ENCODE assay signal across 8 mouse cellular contexts in genomic region chr3:90389511-90390490, GRCm38 (mm10). TPM values are rescaled to one million over a fixed set of nuclear protein-coding genes. Genes with fewer than 3 reads are reported as not detected.
DNase-seq lines count a peak whose midpoint lies in the region; ATAC-seq and TF ChIP-seq lines count a peak whose summit lies in the region.

TSS of gene Slc27a3 (minus strand) at chr3:90389938.

- no peaks in the 10 kb centered on the region for H3K9me3 ChIP-seq in forebrain, embryonic 13.5 days (replicated peaks)
- H3K9me3 ChIP-seq in stomach, embryonic 16.5 days (replicated peaks; ENCODE audit: control insufficient read depth, low read length): no peaks in the 10 kb centered on the region

- no peak for TF ChIP-seq CTCF in bone marrow, adult 2 months (IDR thresholded peaks at IDR 0.05; ENCODE audit: control insufficient read depth, insufficient read depth, low read length)

- H3K4me1 ChIP-seq in bone marrow, adult 2 months (ENCODE audit: control insufficient read depth, insufficient read depth, low read length): peaks cover 4% of the 10 kb centered on the region
- H3K4me1 ChIP-seq in forebrain, embryonic 13.5 days: peaks cover 39% of the 10 kb centered on the region
- peaks cover 26% of the 10 kb centered on the region for H3K4me1 ChIP-seq in stomach, embryonic 16.5 days (ENCODE audit: control insufficient read depth, insufficient read depth, low read length)

- H3K9ac ChIP-seq in forebrain, embryonic 13.5 days: peak within 1 kb of the TSS; percentile 87
- H3K9ac ChIP-seq in stomach, embryonic 16.5 days (ENCODE audit: low read length): peak within 1 kb of the TSS; percentile 84

- H3K36me3 ChIP-seq in forebrain, embryonic 13.5 days (ENCODE audit: poor library complexity, severe bottlenecking): peaks cover 54% of the 10 kb centered on the region
- 0 out of 2 replicates have a peak, but pooled peaks cover 3% of the 10 kb centered on the region for H3K36me3 ChIP-seq in stomach, embryonic 16.5 days (ENCODE audit: control insufficient read depth, insufficient read depth, low read length)

- H3K27ac ChIP-seq in bone marrow, adult 2 months (ENCODE audit: control insufficient read depth, insufficient read depth, low read depth, low read length, poor library complexity): no peak within 1 kb of the TSS
- peak within 1 kb of the TSS; percentile 84 for H3K27ac ChIP-seq in forebrain, embryonic 13.5 days
- peak within 1 kb of the TSS; percentile 48 for H3K27ac ChIP-seq in stomach, embryonic 16.5 days (ENCODE audit: low read length)

- DNase-seq in R1 (ENCODE audit: low read depth, low spot score): peak; percentile 81
- DNase-seq in heart, postnatal 4 days: peak; percentile 60
- DNase-seq in layer of hippocampus, postnatal 36 days: peak; percentile 33 to 48
- peak; percentile 66 for DNase-seq in mesoderm, embryonic 11.5 days (ENCODE audit: low read depth, low spot score)
- no peak for DNase-seq in spleen, adult 12 weeks (ENCODE audit: low spot score)

- ATAC-seq in forebrain, embryonic 13.5 days: peak; percentile 76
- ATAC-seq in stomach, embryonic 16.5 days (ENCODE audit: insufficient read depth, low FRiP score): peak; percentile 63

- whole genome bisulfite sequencing in bone marrow, adult 2 months: 3% methylated on average over 55 of the region's 55 CpGs
- WGBS in forebrain, embryonic 13.5 days: under 1% methylated on average over 51 of the region's 55 CpGs
- 2% methylated on average over 55 of the region's 55 CpGs for WGBS in stomach, embryonic 16.5 days

- TF ChIP-seq POLR2A in bone marrow, adult 2 months (IDR thresholded peaks at IDR 0.05; ENCODE audit: borderline replicate concordance, control insufficient read depth, low read depth, low read length): no peak

- peak within 1 kb of the TSS; percentile 99 for H3K4me2 ChIP-seq in forebrain, embryonic 13.5 days
- peak within 1 kb of the TSS; percentile 95 for H3K4me2 ChIP-seq in stomach, embryonic 16.5 days (ENCODE audit: low read depth, low read length)

- H3K4me3 ChIP-seq in bone marrow, adult 2 months (replicated peaks; ENCODE audit: control insufficient read depth, low read depth, low read length): peak within 1 kb of the TSS; percentile 5
- H3K4me3 ChIP-seq in forebrain, embryonic 13.5 days: peak within 1 kb of the TSS; percentile 69
- peak within 1 kb of the TSS; percentile 66 for H3K4me3 ChIP-seq in stomach, embryonic 16.5 days (replicated peaks; ENCODE audit: low read length)

- no peaks in the 10 kb centered on the region for H3K27me3 ChIP-seq in forebrain, embryonic 13.5 days
- H3K27me3 ChIP-seq in stomach, embryonic 16.5 days (ENCODE audit: control insufficient read depth, insufficient read depth, low read length): no peaks in the 10 kb centered on the region

RNA-seq across cellular contexts. Expression of gene Slc27a3, which starts in this region (rescaled TPM):
- polyA plus RNA-seq in bone marrow, adult 2 months (2011; ENCODE audit: insufficient read depth, insufficient read length, low replicate concordance, missing spikeins): 4.4 and 5.6 TPM in 2 replicates
- 11.2 and 12.4 TPM in 2 replicates for polyA plus RNA-seq in forebrain, embryonic 13.5 days (2015; fragmentation: Nextera tagmentation; extraction: Ambion mirVana)
- total RNA-seq in heart, postnatal 4 days (2021): 1 to 10 TPM; 3.4 to 3.9 TPM
- 10 to 100 TPM; 13.9 to 25.2 TPM for total RNA-seq in layer of hippocampus, postnatal 36 days (2021)
- 10.1 TPM in 2 replicates for polyA plus RNA-seq in stomach, embryonic 16.5 days (2015; fragmentation: Nextera tagmentation; extraction: Ambion mirVana)

Comparison
In these comparisons a context has a peak if more than half of its experiments do, and no peak if none do; other contexts are left out.
1. H3K4me3 ChIP-seq: peak in every context shown above with its lines; median percentile 69 in forebrain, embryonic 13.5 days; 66 in stomach, embryonic 16.5 days; 5 in bone marrow, adult 2 months.